Mouse (Mus musculus): ENCODE results near the gene Ppard. TPM values are rescaled to one million over a fixed set of nuclear protein-coding genes. Genes with fewer than 3 reads are reported as not detected.
"Not testable (repeated sequence)": the region's sequence is repeated elsewhere in the genome, so short reads cannot be mapped to it uniquely, and the experiment has no call there.

Ppard gene
- polyA plus RNA-seq, 1 experiment from 2014 or later, result 2.1 TPM

DNA sequence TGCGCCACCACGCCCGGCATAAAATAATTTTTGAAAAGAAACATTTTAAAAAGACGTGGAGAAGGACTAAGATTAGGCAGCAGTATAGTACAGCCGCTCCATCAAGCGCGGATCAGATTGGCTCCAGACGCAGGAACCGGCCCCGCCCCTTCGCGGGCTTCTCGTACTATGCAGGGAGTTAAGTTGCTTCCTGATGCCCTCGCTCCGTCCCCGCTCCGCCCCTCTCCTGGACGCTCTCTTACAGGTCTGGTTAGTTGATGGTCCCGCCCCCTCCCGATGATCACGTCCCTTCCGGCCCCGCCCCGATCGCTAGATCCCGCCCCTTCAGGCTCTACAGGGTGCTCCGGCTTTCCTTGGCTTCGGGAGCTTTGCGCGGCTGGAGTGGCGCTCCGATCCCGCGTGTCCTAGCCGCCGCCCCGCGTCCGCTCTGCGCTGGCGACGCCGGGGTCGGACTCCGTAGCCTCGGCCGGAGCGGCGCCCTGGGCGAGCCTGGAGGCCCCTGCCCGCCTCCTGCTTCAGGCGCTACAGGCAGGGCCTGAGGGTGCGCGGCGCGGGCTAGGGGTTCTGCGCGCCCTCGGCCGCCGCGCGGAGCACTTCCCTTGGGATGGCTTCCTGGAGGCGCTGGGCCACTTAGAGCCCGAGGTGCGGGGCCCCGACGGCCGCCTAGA is 80.8 kb downstream of the Ppard start, which contains the start of gene Fance:
Fance (plus strand) TSS at position 308 of the 668 bp plus-strand sequence.
- Histone ChIP-seq H3K4me1 (ENCODE audit: control insufficient read depth, insufficient read depth, low read length) (peaks cover 4% of the 10 kb centered on the region; the same call in 1 of the 2 replicates), H3K36me3 (ENCODE audit: control insufficient read depth, insufficient read depth, low read length) (peaks cover 2% of the 10 kb centered on the region), H3K4me2 (ENCODE audit: low read depth) (peak within 1 kb of the TSS; percentile 76), H3K27me3 (ENCODE audit: control insufficient read depth, insufficient read depth, low read length) (no peaks in the 10 kb centered on the region), H3K9me3 (ENCODE audit: control insufficient read depth, low read length) (no peaks in the 10 kb centered on the region), H3K9ac (ENCODE audit: low read length) (peak within 1 kb of the TSS; percentile 87), H3K4me3 (ENCODE audit: low read depth, low read length) (peak within 1 kb of the TSS; percentile 81), H3K27ac (ENCODE audit: low read depth, low read length) (peak within 1 kb of the TSS; percentile 75)
- DNase-seq (ENCODE audit: low spot score), result peak; percentile 99
- peak; percentile 95 for ATAC-seq (ENCODE audit: insufficient read depth, low FRiP score, low TSS enrichment)
- under 1% methylated on average over 62 of the region's 69 CpGs for WGBS

DNA sequence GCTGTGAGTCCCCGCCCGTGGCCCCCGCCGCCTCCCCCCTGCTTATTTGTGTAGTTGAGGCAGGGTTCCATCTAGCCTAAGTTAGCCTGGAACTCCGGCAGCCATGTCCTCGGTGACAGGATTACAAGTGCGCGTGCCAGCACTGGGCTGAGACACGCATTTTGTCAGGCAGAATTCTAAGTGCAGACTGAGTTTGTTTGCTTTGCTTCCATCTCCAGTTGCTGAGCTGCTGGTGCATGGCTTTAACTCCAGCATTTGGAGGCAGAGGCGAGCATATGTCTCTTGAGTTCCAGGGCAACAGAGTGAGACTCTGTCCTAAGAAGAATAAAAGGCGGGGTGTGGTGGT is 81.4 kb downstream of the Ppard start:
- Histone ChIP-seq H3K36me3 (ENCODE audit: control insufficient read depth, insufficient read depth, low read length) (peaks cover 2% of the 10 kb centered on the region), H3K9ac (ENCODE audit: low read length) (peak overlapping the region; percentile 87), H3K4me2 (ENCODE audit: low read depth) (peak overlapping the region; percentile 76), H3K4me1 (ENCODE audit: control insufficient read depth, insufficient read depth, low read length) (no peaks in the 10 kb centered on the region; the same call in 1 of the 2 replicates), H3K4me3 (ENCODE audit: low read depth, low read length) (peak overlapping the region; percentile 81), H3K27ac (ENCODE audit: low read depth, low read length) (peak overlapping the region; percentile 75), H3K27me3 (ENCODE audit: control insufficient read depth, insufficient read depth, low read length) (no peaks in the 10 kb centered on the region), H3K9me3 (ENCODE audit: control insufficient read depth, low read length) (no peaks in the 10 kb centered on the region)
- no peak for DNase-seq (ENCODE audit: low spot score)
- ATAC-seq (ENCODE audit: insufficient read depth, low FRiP score, low TSS enrichment), result peak; percentile 20; the same call in 1 of the 2 replicates
- WGBS, result 1% methylated on average over 11 of the region's 11 CpGs

DNA sequence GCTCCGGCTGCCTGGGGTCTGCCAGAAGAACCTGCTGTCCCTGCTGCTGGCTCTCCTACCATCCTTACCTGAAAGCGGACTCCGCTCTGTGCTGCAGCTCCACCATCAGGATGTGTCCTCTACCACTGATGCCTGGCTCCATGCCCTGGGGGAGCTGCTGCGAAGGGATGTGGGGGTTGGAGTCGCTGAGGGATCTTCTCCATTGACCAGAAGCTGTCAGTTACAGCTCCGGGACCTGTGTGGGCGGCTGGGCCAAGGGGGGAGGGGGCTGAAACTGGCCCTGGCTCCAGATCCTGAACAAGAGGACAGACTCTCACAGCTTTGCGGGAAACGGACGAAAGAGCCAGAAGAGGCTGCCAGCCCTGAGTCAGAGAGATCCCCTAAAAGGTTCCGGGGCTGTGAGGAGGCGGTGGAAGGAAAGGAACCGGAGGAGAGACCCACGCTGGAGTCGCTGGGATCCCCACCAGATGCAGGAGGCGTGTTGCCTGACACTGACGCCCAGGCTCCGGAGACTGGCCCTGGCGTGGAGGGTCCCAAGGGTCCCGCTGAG is 83.2 kb downstream of the Ppard start:
- H3K9me3 ChIP-seq (ENCODE audit: control insufficient read depth, low read length), result no peaks in the 10 kb centered on the region
- no peak overlapping the region for H3K4me3 ChIP-seq (ENCODE audit: low read depth, low read length)
- H3K4me2 ChIP-seq (ENCODE audit: low read depth), result no peak overlapping the region
- 90% methylated on average over 20 of the region's 20 CpGs for WGBS
- no peak overlapping the region for H3K9ac ChIP-seq (ENCODE audit: low read length)
- H3K4me1 ChIP-seq (ENCODE audit: control insufficient read depth, insufficient read depth, low read length), result no peaks in the 10 kb centered on the region; the same call in 1 of the 2 replicates
- DNase-seq (ENCODE audit: low spot score) (no peak), ATAC-seq (ENCODE audit: insufficient read depth, low FRiP score, low TSS enrichment) (no peak)
- H3K27me3 ChIP-seq (ENCODE audit: control insufficient read depth, insufficient read depth, low read length), result no peaks in the 10 kb centered on the region
- peaks cover 2% of the 10 kb centered on the region for H3K36me3 ChIP-seq (ENCODE audit: control insufficient read depth, insufficient read depth, low read length)
- no peak overlapping the region for H3K27ac ChIP-seq (ENCODE audit: low read depth, low read length)

DNA sequence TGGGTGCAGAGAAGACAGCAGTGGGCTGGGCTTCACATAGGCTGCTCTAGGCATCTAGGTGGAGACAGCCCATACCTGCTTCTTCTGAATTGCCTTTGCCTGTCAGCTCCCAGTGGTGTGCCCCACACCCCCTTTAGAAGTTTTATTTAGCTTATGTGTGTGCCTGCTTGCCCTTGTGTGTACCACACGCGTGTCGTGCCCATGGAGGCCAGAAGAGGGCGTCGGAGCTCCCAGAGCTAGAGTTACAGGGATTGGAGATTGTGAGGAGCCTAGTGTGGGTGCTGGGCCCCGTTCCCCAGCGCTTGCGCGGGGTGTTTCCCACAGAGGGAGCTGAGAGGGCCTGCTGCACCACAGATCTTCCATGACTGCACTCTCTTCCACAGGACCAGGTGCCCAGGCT is 84.0 kb downstream of the Ppard start:
- H3K4me2 ChIP-seq (ENCODE audit: low read depth), result no peak overlapping the region
- H3K36me3 ChIP-seq (ENCODE audit: control insufficient read depth, insufficient read depth, low read length), result peaks cover 4% of the 10 kb centered on the region
- H3K27me3 ChIP-seq (ENCODE audit: control insufficient read depth, insufficient read depth, low read length), result no peaks in the 10 kb centered on the region
- H3K4me1 ChIP-seq (ENCODE audit: control insufficient read depth, insufficient read depth, low read length), result no peaks in the 10 kb centered on the region; the same call in 1 of the 2 replicates
- no peak for ATAC-seq (ENCODE audit: insufficient read depth, low FRiP score, low TSS enrichment)
- 89% methylated on average over 9 of the region's 9 CpGs for WGBS
- DNase-seq (ENCODE audit: low spot score), result no peak
- H3K9me3 ChIP-seq (ENCODE audit: control insufficient read depth, low read length), result no peaks in the 10 kb centered on the region
- no peak overlapping the region for H3K27ac ChIP-seq (ENCODE audit: low read depth, low read length)
- no peak overlapping the region for H3K9ac ChIP-seq (ENCODE audit: low read length)
- H3K4me3 ChIP-seq (ENCODE audit: low read depth, low read length), result no peak overlapping the region

DNA sequence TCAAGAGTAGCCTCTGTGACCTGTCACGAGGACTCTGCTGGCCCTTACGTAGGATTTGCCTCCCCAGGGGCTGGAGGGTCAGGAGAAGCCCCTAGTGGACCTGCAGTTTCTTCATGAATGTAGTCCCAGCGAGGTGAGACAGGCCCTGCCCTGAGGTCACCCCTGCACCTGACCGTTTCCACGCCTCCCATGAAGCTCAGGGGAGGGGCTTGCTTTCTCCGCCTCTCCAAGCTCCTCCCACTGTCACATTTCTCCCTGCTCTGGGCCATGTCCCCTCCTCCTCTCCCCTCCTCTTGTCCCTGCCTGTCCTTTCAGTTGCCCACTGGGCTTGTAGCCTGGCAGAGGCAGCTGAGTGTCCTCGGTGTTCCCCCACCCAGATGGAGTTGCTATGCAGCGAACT is 84.6 kb downstream of the Ppard start:
- WGBS, result 66% methylated on average over 8 of the region's 8 CpGs
- no peaks in the 10 kb centered on the region for H3K9me3 ChIP-seq (ENCODE audit: control insufficient read depth, low read length)
- H3K36me3 ChIP-seq (ENCODE audit: control insufficient read depth, insufficient read depth, low read length), result peaks cover 4% of the 10 kb centered on the region
- H3K4me1 ChIP-seq (ENCODE audit: control insufficient read depth, insufficient read depth, low read length), result no peaks in the 10 kb centered on the region; the same call in 1 of the 2 replicates
- ATAC-seq (ENCODE audit: insufficient read depth, low FRiP score, low TSS enrichment) (no peak), DNase-seq (ENCODE audit: low spot score) (no peak)
- no peak overlapping the region for H3K4me3 ChIP-seq (ENCODE audit: low read depth, low read length)
- H3K4me2 ChIP-seq (ENCODE audit: low read depth), result no peak overlapping the region
- no peak overlapping the region for H3K9ac ChIP-seq (ENCODE audit: low read length)
- H3K27ac ChIP-seq (ENCODE audit: low read depth, low read length), result no peak overlapping the region
- H3K27me3 ChIP-seq (ENCODE audit: control insufficient read depth, insufficient read depth, low read length), result no peaks in the 10 kb centered on the region

DNA sequence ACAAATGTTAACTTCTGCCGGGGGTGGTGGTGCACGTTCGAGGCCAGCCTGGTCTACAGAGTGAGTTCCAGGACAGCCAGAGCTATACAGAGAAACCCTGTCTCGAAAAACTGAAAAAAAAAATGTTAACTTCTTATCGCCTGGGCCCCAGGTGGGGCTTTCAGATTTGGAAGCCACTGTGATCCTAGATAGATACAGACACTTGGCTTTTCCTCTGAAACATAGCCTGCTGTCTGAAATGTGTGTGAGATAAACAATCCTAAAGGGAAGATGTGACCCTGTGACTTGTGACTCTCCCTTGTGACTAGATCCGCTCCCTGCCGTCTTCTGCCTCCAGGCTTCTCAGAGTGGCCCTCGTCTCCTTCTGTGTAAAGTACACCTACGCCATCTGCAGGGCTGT is 85.2 kb downstream of the Ppard start:
- no peaks in the 10 kb centered on the region; the same call in 1 of the 2 replicates for H3K4me1 ChIP-seq (ENCODE audit: control insufficient read depth, insufficient read depth, low read length)
- DNase-seq (ENCODE audit: low spot score) (no peak), ATAC-seq (ENCODE audit: insufficient read depth, low FRiP score, low TSS enrichment) (no peak)
- peaks cover 4% of the 10 kb centered on the region for H3K36me3 ChIP-seq (ENCODE audit: control insufficient read depth, insufficient read depth, low read length)
- H3K27ac ChIP-seq (ENCODE audit: low read depth, low read length), result no peak overlapping the region
- no peaks in the 10 kb centered on the region for H3K27me3 ChIP-seq (ENCODE audit: control insufficient read depth, insufficient read depth, low read length)
- no peak overlapping the region for H3K4me3 ChIP-seq (ENCODE audit: low read depth, low read length)
- no peaks in the 10 kb centered on the region for H3K9me3 ChIP-seq (ENCODE audit: control insufficient read depth, low read length)
- H3K9ac ChIP-seq (ENCODE audit: low read length), result no peak overlapping the region
- WGBS, result 84% methylated on average over 9 of the region's 9 CpGs
- no peak overlapping the region for H3K4me2 ChIP-seq (ENCODE audit: low read depth)

DNA sequence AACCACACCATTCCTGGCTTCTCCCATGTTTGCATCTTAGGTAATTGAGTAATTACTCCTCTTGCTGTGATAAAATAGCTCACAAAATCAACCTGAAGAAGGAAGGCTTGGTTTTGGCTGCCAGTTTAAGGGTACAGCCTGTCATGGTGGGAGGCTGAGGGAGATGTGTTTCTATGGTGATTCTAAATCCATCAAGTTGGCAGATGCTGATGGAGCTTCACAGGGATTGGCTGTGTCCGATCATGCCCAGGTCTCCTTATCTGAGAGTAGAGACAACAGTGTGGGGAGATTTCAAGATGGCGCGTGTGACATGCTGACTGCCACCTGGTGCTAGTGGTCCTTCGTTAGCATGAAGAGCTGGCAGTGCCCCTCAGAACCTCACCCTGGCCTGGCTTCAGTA is 89.2 kb downstream of the Ppard start:
- ATAC-seq (ENCODE audit: insufficient read depth, low FRiP score, low TSS enrichment), result no peak
- Histone ChIP-seq H3K27ac (ENCODE audit: low read depth, low read length) (no peak overlapping the region), H3K4me2 (ENCODE audit: low read depth) (no peak overlapping the region), H3K9me3 (ENCODE audit: control insufficient read depth, low read length) (no peaks in the 10 kb centered on the region), H3K4me1 (ENCODE audit: control insufficient read depth, insufficient read depth, low read length) (no peaks in the 10 kb centered on the region), H3K9ac (ENCODE audit: low read length) (no peak overlapping the region), H3K4me3 (ENCODE audit: low read depth, low read length) (no peak overlapping the region), H3K27me3 (ENCODE audit: control insufficient read depth, insufficient read depth, low read length) (no peaks in the 10 kb centered on the region), H3K36me3 (ENCODE audit: control insufficient read depth, insufficient read depth, low read length) (peaks cover 6% of the 10 kb centered on the region; the same call in 1 of the 2 replicates)
- no peak for DNase-seq (ENCODE audit: low spot score)
- 98% methylated on average over 4 of the region's 4 CpGs for WGBS

DNA sequence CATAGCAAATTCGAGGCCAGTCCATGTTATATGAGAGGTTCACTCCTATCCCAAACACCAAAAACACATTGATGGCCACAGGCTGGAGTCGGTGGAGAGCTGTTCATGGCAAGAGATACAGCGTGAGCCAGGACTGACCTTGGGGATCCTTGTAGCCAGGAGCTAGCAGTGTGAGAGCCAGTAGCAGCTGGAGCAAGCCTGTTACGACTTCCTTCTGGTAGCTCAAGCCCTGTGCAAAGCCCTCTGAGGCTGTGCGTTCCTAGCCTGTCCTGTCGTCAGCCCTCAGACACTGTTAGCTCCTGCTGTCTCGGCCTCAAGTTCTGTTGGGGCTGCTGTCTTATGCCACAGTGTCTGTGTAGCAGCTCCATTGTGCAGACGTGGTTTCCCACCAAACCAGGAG is 91.3 kb downstream of the Ppard start:
- H3K4me3 ChIP-seq (ENCODE audit: low read depth, low read length), result no peak overlapping the region
- H3K4me1 ChIP-seq (ENCODE audit: control insufficient read depth, insufficient read depth, low read length), result peaks cover 6% of the 10 kb centered on the region
- no peak overlapping the region for H3K9ac ChIP-seq (ENCODE audit: low read length)
- DNase-seq (ENCODE audit: low spot score), result no peak
- no peak for ATAC-seq (ENCODE audit: insufficient read depth, low FRiP score, low TSS enrichment)
- no peak overlapping the region for H3K27ac ChIP-seq (ENCODE audit: low read depth, low read length)
- H3K27me3 ChIP-seq (ENCODE audit: control insufficient read depth, insufficient read depth, low read length), result no peaks in the 10 kb centered on the region
- 90% methylated on average over 8 of the region's 8 CpGs for WGBS
- no peaks in the 10 kb centered on the region for H3K9me3 ChIP-seq (ENCODE audit: control insufficient read depth, low read length)
- H3K4me2 ChIP-seq (ENCODE audit: low read depth), result no peak overlapping the region
- H3K36me3 ChIP-seq (ENCODE audit: control insufficient read depth, insufficient read depth, low read length), result 0 out of 2 replicates have a peak, but pooled peaks cover 3% of the 10 kb centered on the region

DNA sequence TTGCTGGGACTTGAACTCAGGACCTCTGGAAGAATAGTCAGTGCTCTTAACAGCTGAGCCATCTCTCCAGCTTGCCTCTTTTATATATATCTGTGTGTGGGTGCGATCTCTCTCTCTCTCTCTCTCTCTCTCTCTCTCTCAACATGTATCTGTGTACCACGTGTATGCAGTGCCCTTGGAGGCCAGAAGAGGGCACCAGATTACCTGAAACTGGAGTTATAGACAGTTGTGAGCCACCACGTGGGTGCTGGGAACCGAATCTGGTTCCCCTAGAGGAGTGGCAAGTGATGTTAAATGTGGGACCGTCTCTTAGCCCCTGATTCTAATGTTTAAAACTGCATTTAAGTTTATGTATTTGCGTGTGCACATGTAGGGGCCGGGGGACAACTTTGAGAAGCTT is 91.9 kb downstream of the Ppard start:
- H3K4me3 ChIP-seq (ENCODE audit: low read depth, low read length); DNase-seq (ENCODE audit: low spot score); H3K9me3 ChIP-seq (ENCODE audit: control insufficient read depth, low read length); ATAC-seq (ENCODE audit: insufficient read depth, low FRiP score, low TSS enrichment); H3K27me3 ChIP-seq (ENCODE audit: control insufficient read depth, insufficient read depth, low read length); H3K4me2 ChIP-seq (ENCODE audit: low read depth); H3K4me1 ChIP-seq (ENCODE audit: control insufficient read depth, insufficient read depth, low read length); H3K36me3 ChIP-seq (ENCODE audit: control insufficient read depth, insufficient read depth, low read length); H3K9ac ChIP-seq (ENCODE audit: low read length); H3K27ac ChIP-seq (ENCODE audit: low read depth, low read length): not testable (repeated sequence)
- WGBS, result 92% methylated on average over 7 of the region's 7 CpGs

Measured in neural tube, embryonic 11.5 days (tissue).